Mouse (Mus musculus) MEL (cell line): ENCODE results near the gene Gm39653. TPM values are rescaled to one million over a fixed set of nuclear protein-coding genes. Genes with fewer than 3 reads are reported as not detected.

ENCODE experiments used
- DNase-seq: peaks from one replicate; pipeline ENCODE4 v3.0.0; 2011; ENCODE audit warnings: low read depth, low spot score
- H3K27ac ChIP-seq: 2 replicates; pipeline ENCODE4 v1.5.1; 2012; ENCODE audit warnings: low read depth, mild to moderate bottlenecking, control low read depth, low read length, moderate library complexity; ENCODE audit not compliant: control insufficient read depth
- H3K27me3 ChIP-seq, 2 experiments: fragments of 150-350 bp in 1 of 2; sonication (generic) in 1 of 2; 2 replicates each; pipeline ENCODE4 v1.6.1; 2012; ENCODE audit warnings: low read length in 2 of 2, mild to moderate bottlenecking in 2 of 2, improper control_type of control experiment in 1 of 2, moderate library complexity in 1 of 2; ENCODE audit not compliant: insufficient read depth in 2 of 2, control insufficient read depth in 1 of 2
- H3K36me3 ChIP-seq, 2 experiments: 2 replicates each; pipeline ENCODE4 v1.6.1; 2012 to 2014; ENCODE audit warnings: low read length in 2 of 2, improper control_type of control experiment in 1 of 2, inconsistent platforms in 1 of 2, mild to moderate bottlenecking in 1 of 2; ENCODE audit not compliant: insufficient read depth in 2 of 2, control insufficient read depth in 1 of 2
- H3K4me1 ChIP-seq, 2 experiments: fragments of 150-350 bp in 1 of 2; sonication (generic) in 1 of 2; 2 replicates each; pipeline ENCODE4 v1.6.1; 2012; ENCODE audit warnings: low read length in 2 of 2, improper control_type of control experiment in 1 of 2, mild to moderate bottlenecking in 1 of 2; ENCODE audit not compliant: insufficient read depth in 2 of 2, control insufficient read depth in 1 of 2
- H3K4me3 ChIP-seq, 2 experiments: fragments of 150-350 bp in 1 of 2; sonication (generic) in 1 of 2; 2 replicates each; pipeline ENCODE4 v1.5.1; 2012; ENCODE audit warnings: low read depth in 2 of 2, low read length in 2 of 2, mild to moderate bottlenecking in 2 of 2, moderate library complexity in 2 of 2, control low read depth in 1 of 2, improper control_type of control experiment in 1 of 2; ENCODE audit not compliant: control insufficient read depth in 1 of 2, insufficient read depth in 1 of 2
- H3K79me2 ChIP-seq: 2 replicates; pipeline ENCODE4 v1.6.1; 2012; ENCODE audit warnings: mild to moderate bottlenecking, low read length, moderate library complexity; ENCODE audit not compliant: control insufficient read depth, poor library complexity, insufficient read depth
- H3K9ac ChIP-seq: 2 replicates; pipeline ENCODE4 v1.6.1; 2012; ENCODE audit warnings: low read depth, mild to moderate bottlenecking, control low read depth, low read length, moderate library complexity; ENCODE audit not compliant: control insufficient read depth, poor library complexity, severe bottlenecking
- H3K9me3 ChIP-seq: fragments of 150-350 bp; sonication (generic); replicated peaks from 2 replicates; pipeline ENCODE4 v1.6.1; 2012; ENCODE audit warnings: mild to moderate bottlenecking, low read length, improper control_type of control experiment, moderate library complexity; ENCODE audit not compliant: insufficient read depth
- CHD2 ChIP-seq: IDR thresholded peaks from 2 replicates; pipeline ENCODE4 v1.6.1; 2011; ENCODE audit warnings: low read length, improper control_type of control experiment
- CTCF ChIP-seq, 3 experiments: IDR thresholded peaks in 2 of 3; conservative IDR thresholded peaks in 1 of 3; 2 replicates each; pipeline ENCODE4 v1.5.1; 2011 to 2012; ENCODE audit warnings: low read length in 3 of 3, low read depth in 2 of 3, mild to moderate bottlenecking in 2 of 3, improper control_type of control experiment in 1 of 3, inconsistent platforms in 1 of 3, mixed read lengths in 1 of 3, moderate library complexity in 1 of 3; ENCODE audit not compliant: control insufficient read depth in 1 of 3, insufficient read depth in 1 of 3, poor library complexity in 1 of 3, severe bottlenecking in 1 of 3
- E2F4 ChIP-seq: IDR thresholded peaks from 2 replicates; pipeline ENCODE4 v1.6.1; 2011; ENCODE audit warnings: low read depth, low read length, improper control_type of control experiment, borderline replicate concordance
- ELF1 ChIP-seq: IDR thresholded peaks from 2 replicates; pipeline ENCODE4 v1.6.1; 2014; ENCODE audit warnings: low read depth, mild to moderate bottlenecking, inconsistent platforms, low read length, improper control_type of control experiment, moderate library complexity
- GABPA ChIP-seq: IDR thresholded peaks from 2 replicates; pipeline ENCODE4 v1.6.1; 2012; ENCODE audit warnings: low read depth, mild to moderate bottlenecking, inconsistent platforms, low read length, improper control_type of control experiment, moderate library complexity
- HCFC1 ChIP-seq: IDR thresholded peaks from 2 replicates; pipeline ENCODE4 v1.6.1; 2012; ENCODE audit warnings: low read depth, mild to moderate bottlenecking, inconsistent platforms, low read length, improper control_type of control experiment, moderate library complexity
- MEF2A ChIP-seq: IDR thresholded peaks from 2 replicates; pipeline ENCODE4 v1.6.1; 2014; ENCODE audit warnings: low read depth, mild to moderate bottlenecking, inconsistent platforms, low read length, improper control_type of control experiment; ENCODE audit not compliant: poor library complexity, insufficient replicate concordance, severe bottlenecking; ENCODE audit errors: extremely low read depth
- MYC ChIP-seq: IDR thresholded peaks from 2 replicates; pipeline ENCODE4 v1.6.1; 2011; ENCODE audit warnings: low read depth, mild to moderate bottlenecking, low read length, improper control_type of control experiment, moderate library complexity
- NELFE ChIP-seq: IDR thresholded peaks from 2 replicates; pipeline ENCODE4 v1.6.1; 2011; ENCODE audit warnings: low read depth, low read length, improper control_type of control experiment
- POLR2AphosphoS2 ChIP-seq: IDR thresholded peaks from 2 replicates; pipeline ENCODE4 v1.6.1; 2011; ENCODE audit warnings: low read length, improper control_type of control experiment
- RAD21 ChIP-seq: IDR thresholded peaks from 2 replicates; pipeline ENCODE4 v1.6.1; 2011; ENCODE audit warnings: mild to moderate bottlenecking, low read depth, low read length, improper control_type of control experiment
- RCOR1 ChIP-seq: IDR thresholded peaks from 2 replicates; pipeline ENCODE4 v1.6.1; 2012; ENCODE audit warnings: low read depth, mild to moderate bottlenecking, inconsistent platforms, low read length, improper control_type of control experiment
- SMC3 ChIP-seq: IDR thresholded peaks from 2 replicates; pipeline ENCODE4 v1.6.1; 2011; ENCODE audit warnings: low read depth, low read length, improper control_type of control experiment
- TAL1 ChIP-seq: IDR thresholded peaks from 2 replicates; pipeline ENCODE4 v1.6.1; 2012; ENCODE audit warnings: mild to moderate bottlenecking, inconsistent platforms, low read length, moderate library complexity, mixed read lengths
- TBP ChIP-seq: IDR thresholded peaks from 2 replicates; pipeline ENCODE4 v1.8.0; 2011; ENCODE audit warnings: low read depth, low read length, improper control_type of control experiment
- TCF12 ChIP-seq: IDR thresholded peaks from 2 replicates; pipeline ENCODE4 v1.6.1; 2014; ENCODE audit warnings: low read depth, mild to moderate bottlenecking, inconsistent platforms, low read length, improper control_type of control experiment, moderate library complexity
- UBTF ChIP-seq: IDR thresholded peaks from 2 replicates; pipeline ENCODE4 v1.6.1; 2012; ENCODE audit warnings: low read depth, mild to moderate bottlenecking, inconsistent platforms, low read length, improper control_type of control experiment, moderate library complexity, borderline replicate concordance; ENCODE audit not compliant: insufficient read depth
- ZC3H11A ChIP-seq: IDR thresholded peaks from 2 replicates; pipeline ENCODE4 v1.6.1; 2012; ENCODE audit warnings: low read depth, mild to moderate bottlenecking, inconsistent platforms, low read length, improper control_type of control experiment
- ZKSCAN1 ChIP-seq: IDR thresholded peaks from 2 replicates; pipeline ENCODE4 v1.6.1; 2012; ENCODE audit warnings: low read depth, mild to moderate bottlenecking, inconsistent platforms, low read length, improper control_type of control experiment, moderate library complexity
- ZMIZ1 ChIP-seq: IDR thresholded peaks from 2 replicates; pipeline ENCODE4 v1.6.1; 2012; ENCODE audit warnings: low read depth, mild to moderate bottlenecking, inconsistent platforms, low read length, improper control_type of control experiment, moderate library complexity
- polyA plus RNA-seq, 2 experiments: library from polyadenylated mRNA; stranded (reverse) in 1 of 2; unstranded in 1 of 2; fragments of >175 nt in 1 of 2; fragments of >200 nt in 1 of 2; gene quantifications; 2 replicates each; pipeline versions ENCODE4 v1.2.1 to v1.2.4; 2012; ENCODE audit warnings: low replicate concordance in 2 of 2, low read depth in 1 of 2; ENCODE audit not compliant: insufficient read length in 2 of 2, insufficient read depth in 1 of 2, missing spikeins in 1 of 2
- total RNA-seq: library from RNA; depleted of rRNA; stranded (reverse); fragments of 300-350 nt; gene quantifications from 2 replicates; pipeline ENCODE4 v1.2.3, GENCODE M21; 2012

Gm39653 gene
- total and polyA plus RNA-seq, 3 experiments: not detected

GRCm38 (mm10) chr1:63609613-63610012 lies 6.2 kb upstream of the Gm39653 start:
- no peak for TF ChIP-seq GABPA
- no peak for TF ChIP-seq UBTF
- no peak for TF ChIP-seq POLR2AphosphoS2
- TF ChIP-seq SMC3: no peak
- TF ChIP-seq ZKSCAN1: no peak
- no peak for TF ChIP-seq CHD2
- no peak for TF ChIP-seq ZC3H11A
- TF ChIP-seq RAD21: no peak
- no peak for TF ChIP-seq MEF2A
- TF ChIP-seq E2F4: no peak
- no peak for TF ChIP-seq ZMIZ1
- H3K9me3 ChIP-seq: no peaks in the 10 kb centered on the region
- H3K27me3 ChIP-seq: no peaks in the 10 kb centered on the region
- no peak overlapping the region for H3K4me3 ChIP-seq
- H3K9ac ChIP-seq: no peak overlapping the region
- no peaks in the 10 kb centered on the region for H3K4me1 ChIP-seq
- no peaks in the 10 kb centered on the region for H3K79me2 ChIP-seq
- H3K36me3 ChIP-seq: no peaks in the 10 kb centered on the region
- H3K27ac ChIP-seq: no peak overlapping the region
- DNase-seq: peak; percentile 1

GRCm38 (mm10) chr1:63614594-63614993 lies 1.2 kb upstream of the Gm39653 start:
- no peak overlapping the region for H3K4me3 ChIP-seq
- no peaks in the 10 kb centered on the region for H3K79me2 ChIP-seq
- no peaks in the 10 kb centered on the region for H3K27me3 ChIP-seq
- TF ChIP-seq TCF12 (no peak), HCFC1 (no peak), TBP (no peak), NELFE (no peak), MEF2A (no peak), POLR2AphosphoS2 (no peak), MYC (no peak), CTCF (IDR thresholded peaks at IDR 0.05 in 2 of 3, conservative IDR thresholded peaks at IDR 0.05 in 1 of 3; ENCODE audit: control insufficient read depth in 1 of 3, insufficient read depth in 1 of 3, low read depth in 2 of 3, low read length in 3 of 3, poor library complexity in 1 of 3, severe bottlenecking in 1 of 3) (no peak), GABPA (no peak), ELF1 (no peak), TAL1 (no peak), RCOR1 (no peak), RAD21 (no peak)
- peak; percentile 53 for DNase-seq
- no peaks in the 10 kb centered on the region for H3K36me3 ChIP-seq
- H3K4me1 ChIP-seq: no peaks in the 10 kb centered on the region
- H3K9ac ChIP-seq: no peak overlapping the region
- no peaks in the 10 kb centered on the region for H3K9me3 ChIP-seq
- H3K27ac ChIP-seq: no peak overlapping the region
